ENCODE assay signal across 14 mouse cellular contexts in genomic region chr2:146280221-146280920, GRCm38 (mm10). TPM values are rescaled to one million over a fixed set of nuclear protein-coding genes. Genes with fewer than 3 reads are reported as not detected.
DNase-seq lines count a peak whose midpoint lies in the region; ATAC-seq and TF ChIP-seq lines count a peak whose summit lies in the region.
"Had no signal": no experiment of that assay in that cellular context is flagged by ENCODE, and none has a peak within 500 bp of the region (broad histone marks: within the 10 kb centered on the region; RNA-seq: fewer than 3 reads in every experiment).

No protein-coding gene starts in this region.

- ATAC-seq in forebrain, embryonic 14.5 days: peak; percentile 60
- ATAC-seq in hindbrain, postnatal 0 days: peak; percentile 57
- ATAC-seq in neural tube, embryonic 14.5 days (ENCODE audit: low read depth): peak; percentile 52; the same call in 1 of the 2 replicates

- 6% methylated on average over 6 of the region's 6 CpGs for WGBS in forebrain, embryonic 14.5 days
- 39% methylated on average over 6 of the region's 6 CpGs for WGBS in hindbrain, postnatal 0 days
- WGBS in neural tube, embryonic 14.5 days: 21% methylated on average over 6 of the region's 6 CpGs

- no peaks in the 10 kb centered on the region for H3K9me3 ChIP-seq in forebrain, embryonic 14.5 days (replicated peaks; ENCODE audit: control insufficient read depth, low read length)
- no peaks in the 10 kb centered on the region for H3K9me3 ChIP-seq in hindbrain, postnatal 0 days (ENCODE audit: low read length)
- H3K9me3 ChIP-seq in neural tube, embryonic 14.5 days (ENCODE audit: control insufficient read depth, low read length): no peaks in the 10 kb centered on the region
- H3K9me3 ChIP-seq: limb, embryonic 10.5 days; liver, embryonic 15.5 days had no signal

- H3K9ac ChIP-seq in forebrain, embryonic 14.5 days (ENCODE audit: low read length): peak overlapping the region; percentile 6; the same call in 1 of the 2 replicates
- no peak overlapping the region for H3K9ac ChIP-seq in hindbrain, postnatal 0 days (replicated peaks; ENCODE audit: low read length)
- no peak overlapping the region for H3K9ac ChIP-seq in neural tube, embryonic 14.5 days (replicated peaks; ENCODE audit: low read depth, low read length)
- H3K9ac ChIP-seq: liver, embryonic 15.5 days had no signal

- H3K36me3 ChIP-seq in forebrain, embryonic 14.5 days (ENCODE audit: control insufficient read depth, insufficient read depth, low read length): no peaks in the 10 kb centered on the region
- H3K36me3 ChIP-seq in hindbrain, postnatal 0 days (ENCODE audit: insufficient read depth, low read length): no peaks in the 10 kb centered on the region
- no peaks in the 10 kb centered on the region for H3K36me3 ChIP-seq in neural tube, embryonic 14.5 days (ENCODE audit: control insufficient read depth, insufficient read depth, low read length)
- H3K36me3 ChIP-seq: limb, embryonic 10.5 days; liver, embryonic 15.5 days had no signal

- H3K27ac ChIP-seq in left cerebral cortex, adult 2 months: peak overlapping the region; percentile 18; the same call in 1 of the 2 replicates
- peak overlapping the region; percentile 90 for H3K27ac ChIP-seq in forebrain, embryonic 14.5 days (ENCODE audit: low read depth, low read length)
- peak overlapping the region; percentile 65 for H3K27ac ChIP-seq in hindbrain, postnatal 0 days
- H3K27ac ChIP-seq in neural tube, embryonic 14.5 days (ENCODE audit: low read depth, low read length): peak overlapping the region; percentile 40; the same call in 1 of the 2 replicates
- H3K27ac ChIP-seq: liver, embryonic 15.5 days had no signal

- H3K4me2 ChIP-seq in forebrain, embryonic 14.5 days (ENCODE audit: low read length): peak overlapping the region; percentile 20
- H3K4me2 ChIP-seq in hindbrain, postnatal 0 days (ENCODE audit: low read depth, low read length): no peak overlapping the region
- H3K4me2 ChIP-seq in neural tube, embryonic 14.5 days (ENCODE audit: low read depth, low read length): no peak overlapping the region
- H3K4me2 ChIP-seq: liver, embryonic 15.5 days had no signal

- H3K27me3 ChIP-seq in forebrain, embryonic 14.5 days (replicated peaks; ENCODE audit: control insufficient read depth, insufficient read depth, low read length): no peaks in the 10 kb centered on the region
- H3K27me3 ChIP-seq in hindbrain, postnatal 0 days (ENCODE audit: insufficient read depth, low read length): no peaks in the 10 kb centered on the region
- no peaks in the 10 kb centered on the region for H3K27me3 ChIP-seq in neural tube, embryonic 14.5 days (ENCODE audit: control insufficient read depth, insufficient read depth, low read length)
- H3K27me3 ChIP-seq: liver, embryonic 15.5 days had no signal

- H3K4me3 ChIP-seq in left cerebral cortex, adult 2 months: no peak overlapping the region
- no peak overlapping the region for H3K4me3 ChIP-seq in forebrain, embryonic 14.5 days (ENCODE audit: low read depth, low read length)
- no peak overlapping the region for H3K4me3 ChIP-seq in hindbrain, postnatal 0 days (ENCODE audit: low read length)
- no peak overlapping the region for H3K4me3 ChIP-seq in neural tube, embryonic 14.5 days (ENCODE audit: low read depth, low read length)
- H3K4me3 ChIP-seq: limb, embryonic 10.5 days; liver, embryonic 15.5 days had no signal

- DNase-seq in left cerebral cortex, adult 2 months (ENCODE audit: extremely low spot score in 1 of 2, low spot score in 2 of 2): no peak
- no peak for DNase-seq in left cerebral cortex, postnatal 10 days (ENCODE audit: extremely low spot score in 1 of 2, low spot score in 2 of 2)
- peak; percentile 48 for DNase-seq in forebrain, embryonic 14.5 days (ENCODE audit: low spot score)
- peak; percentile 53 for DNase-seq in hindbrain, postnatal 0 days (ENCODE audit: low spot score)
- DNase-seq in testis, postnatal 14 days (ENCODE audit: low spot score): no peak
- no peak for DNase-seq in layer of hippocampus, postnatal 25 days (ENCODE audit: extremely low spot score in 1 of 2, low spot score in 1 of 2)
- no peak for DNase-seq in testis, postnatal 10 days (ENCODE audit: low spot score)
- DNase-seq: kidney, adult 11 months; lung, postnatal 36 days had no signal

- intact Hi-C loops in left cerebral cortex, adult 2 months (cut with DNase I): no loop called here
- intact Hi-C loops in left cerebral cortex, postnatal 10 days (cut with DNase I): no loop called here

- H3K4me1 ChIP-seq in forebrain, embryonic 14.5 days (ENCODE audit: control insufficient read depth, insufficient read depth, low read length): peaks cover 30% of the 10 kb centered on the region
- H3K4me1 ChIP-seq in hindbrain, postnatal 0 days (ENCODE audit: insufficient read depth, low read length): peaks cover 7% of the 10 kb centered on the region; the same call in 1 of the 2 replicates
- H3K4me1 ChIP-seq in neural tube, embryonic 14.5 days (ENCODE audit: control insufficient read depth, insufficient read depth, low read length): peaks cover 17% of the 10 kb centered on the region; the same call in 1 of the 2 replicates
- H3K4me1 ChIP-seq: liver, embryonic 15.5 days had no signal

- TF ChIP-seq CTCF in left cerebral cortex, adult 2 months (IDR thresholded peaks at IDR 0.05): no peak
- no peak for TF ChIP-seq CTCF in hindbrain, postnatal 0 days (IDR thresholded peaks at IDR 0.05; ENCODE audit: low read depth)

RNA-seq across cellular contexts. Expression of gene Insm1, which starts 58.6 kb away (rescaled TPM):
- total RNA-seq in left cerebral cortex, adult 2 months (2021): 1 to 10 TPM; 4.8 to 6.1 TPM
- 1 to 10 TPM; 3.2 to 3.6 TPM for total RNA-seq in left cerebral cortex, postnatal 10 days (2021)
- polyA plus RNA-seq in forebrain, embryonic 14.5 days (2014; fragmentation: Nextera tagmentation; extraction: Ambion mirVana): 12.6 and 14.7 TPM in 2 replicates
- 42.7 and 44.0 TPM in 2 replicates for total RNA-seq in hindbrain, postnatal 0 days (2014; rRNA removed)
- 4.2 and 4.4 TPM in 2 replicates for polyA plus RNA-seq in hindbrain, postnatal 0 days (2015; fragmentation: Nextera tagmentation; extraction: Ambion mirVana)
- 1.4 and 1.8 TPM in 2 replicates for polyA plus RNA-seq in neural tube, embryonic 14.5 days (2014; fragmentation: Nextera tagmentation; extraction: Ambion mirVana)
- total RNA-seq in layer of hippocampus, postnatal 25 days (2021): 1 to 10 TPM; 7.5 to 8.6 TPM
- total RNA-seq: heart, adult 8-10 months; heart, postnatal 25 days had no signal
- polyA plus RNA-seq: limb, embryonic 10.5 days; liver, embryonic 15.5 days had no signal

Comparison
In these comparisons a context has a peak if more than half of its experiments do, and no peak if none do; other contexts are left out.
1. DNase-seq: peak in forebrain, embryonic 14.5 days (single experiment) and hindbrain, postnatal 0 days (single experiment); none in left cerebral cortex, adult 2 months (0 of 2), left cerebral cortex, postnatal 10 days (0 of 2), testis, postnatal 14 days (single experiment), layer of hippocampus, postnatal 25 days (0 of 2) and testis, postnatal 10 days (single experiment).
2. H3K27ac ChIP-seq: peak in every context shown above with its lines; median percentile 90 in forebrain, embryonic 14.5 days; 65 in hindbrain, postnatal 0 days; 40 in neural tube, embryonic 14.5 days; 18 in left cerebral cortex, adult 2 months.
3. Peak in every context shown above with its lines, with median percentiles within 50 percentile points of each other: ATAC-seq.